Mouse (Mus musculus): ENCODE results near the gene Gm14308.
"Not testable (repeated sequence)": the region's sequence is repeated elsewhere in the genome, so short reads cannot be mapped to it uniquely, and the experiment has no call there.

Gm14308 gene

GRCm38 (mm10) chr2:176636244-176636643, at the start of gene Gm14308:
Gene Gm14308, minus strand, starts transcription at chr2:176636344.
- not testable (repeated sequence) for DNase-seq (ENCODE audit: low spot score)

- not testable (repeated sequence) for DNase-seq (ENCODE audit: low spot score)
Measured at GRCm38 (mm10) chr2:176670222-176670621, 34.1 kb upstream of the Gm14308 start, which contains the start of gene Zfp973. Gene Zfp973, plus strand, starts transcription at chr2:176670522.

All from adipocyte (in vitro differentiated cells).